Mouse (Mus musculus): ENCODE data around the gene Hoxd10.

DNA sequence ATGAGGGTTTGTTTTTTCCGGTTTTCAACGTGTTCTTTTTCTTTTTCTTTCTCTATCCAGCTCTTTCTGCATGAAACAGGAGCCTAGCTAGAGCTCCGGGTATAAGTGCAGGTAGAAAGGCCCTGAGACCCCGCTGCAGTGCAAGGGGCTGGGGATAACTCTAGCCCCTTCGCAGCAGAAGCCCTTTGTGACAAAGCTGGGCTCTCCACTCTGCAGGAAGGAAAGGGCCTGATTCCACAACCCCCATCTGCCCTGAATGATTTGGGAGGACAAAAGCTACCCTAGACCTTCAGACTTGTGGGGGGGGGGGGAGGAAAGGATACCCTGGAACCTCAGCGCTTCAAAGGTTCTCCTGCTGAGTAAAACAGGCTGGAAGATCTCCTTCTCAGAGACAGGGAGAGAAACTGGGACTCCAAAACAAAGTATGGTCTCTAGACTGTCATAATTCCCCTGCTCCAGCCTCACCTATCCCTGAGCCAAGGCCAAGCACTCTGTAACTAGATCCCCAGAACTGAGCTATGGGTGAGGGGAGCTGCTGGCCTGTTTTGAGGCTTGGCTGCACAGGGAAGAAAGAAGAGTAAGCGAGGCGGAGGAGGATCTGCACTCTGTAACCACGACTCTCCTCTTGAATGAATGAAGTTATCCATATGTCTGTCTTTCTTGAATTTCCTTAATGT, 15.2 kb upstream of the Hoxd10 start:
- no peak for TF ChIP-seq CTCF (IDR thresholded peaks at IDR 0.05; ENCODE audit: low read depth)
- TF ChIP-seq EP300 (IDR thresholded peaks at IDR 0.05; ENCODE audit: low read depth): no peak

All from liver, embryonic 14.5 days (tissue).